Mouse (Mus musculus): ENCODE data around the gene Ttll3. TPM values are rescaled to one million over a fixed set of nuclear protein-coding genes. Genes with fewer than 3 reads are reported as not detected.

The Ttll3 gene
- polyA plus RNA-seq, 1 experiment: 1.9 TPM

- no peaks in the 10 kb centered on the region for H3K36me3 ChIP-seq (ENCODE audit: control insufficient read depth, insufficient read depth)
- H3ac ChIP-seq (ENCODE audit: control insufficient read depth, insufficient read length): no peak overlapping the region
- H3K79me2 ChIP-seq (ENCODE audit: control insufficient read depth, insufficient read depth): no peaks in the 10 kb centered on the region
- H3K4me2 ChIP-seq (ENCODE audit: low read depth): no peak overlapping the region
- no peak overlapping the region for H3K4me3 ChIP-seq
- TF ChIP-seq MAX (IDR thresholded peaks at IDR 0.05; ENCODE audit: low read depth) (no peak), POLR2AphosphoS2 (IDR thresholded peaks at IDR 0.05; ENCODE audit: insufficient read length, low read depth) (no peak), CEBPB (IDR thresholded peaks at IDR 0.05; ENCODE audit: insufficient read depth, poor library complexity, severe bottlenecking) (no peak), MYOG (IDR thresholded peaks at IDR 0.05; ENCODE audit: control insufficient read depth in 1 of 3, insufficient read depth in 1 of 3, insufficient read length in 2 of 3, low read depth in 2 of 3) (no peak), REST (IDR thresholded peaks at IDR 0.05; ENCODE audit: insufficient read depth, insufficient read length) (no peak), POLR2A (IDR thresholded peaks at IDR 0.05; ENCODE audit: insufficient read length, low read depth) (no peak), SRF (IDR thresholded peaks at IDR 0.05; ENCODE audit: control insufficient read depth, insufficient read length, low read depth) (no peak), MYOD1 (IDR thresholded peaks at IDR 0.05; ENCODE audit: control insufficient read depth in 1 of 3, insufficient read length in 2 of 3, low read depth in 2 of 3) (no peak)
- H3K27me3 ChIP-seq (ENCODE audit: control insufficient read depth, insufficient read depth, insufficient read length): no peaks in the 10 kb centered on the region
Measured at GRCm38 (mm10) chr6:113352820-113353219, 36.2 kb upstream of the Ttll3 start.

- TF ChIP-seq MYOG (IDR thresholded peaks at IDR 0.05; ENCODE audit: control insufficient read depth in 1 of 3, insufficient read depth in 1 of 3, insufficient read length in 2 of 3, low read depth in 2 of 3) (no peak), MYOD1 (IDR thresholded peaks at IDR 0.05; ENCODE audit: control insufficient read depth in 1 of 3, insufficient read length in 2 of 3, low read depth in 2 of 3) (no peak), REST (IDR thresholded peaks at IDR 0.05; ENCODE audit: insufficient read depth, insufficient read length) (no peak), MAX (IDR thresholded peaks at IDR 0.05; ENCODE audit: low read depth) (no peak), E2F4 (IDR thresholded peaks at IDR 0.05; ENCODE audit: insufficient read depth) (no peak), TCF12 (IDR thresholded peaks at IDR 0.05; ENCODE audit: insufficient read depth, poor library complexity, severe bottlenecking) (no peak), POLR2A (IDR thresholded peaks at IDR 0.05; ENCODE audit: insufficient read length, low read depth) (no peak)
Measured at GRCm38 (mm10) chr6:113353696-113354095, 35.4 kb upstream of the Ttll3 start.

GRCm38 (mm10) chr6:113361476-113361875 is 27.6 kb upstream of the Ttll3 start:
- no peaks in the 10 kb centered on the region for H3K27me3 ChIP-seq (ENCODE audit: control insufficient read depth, insufficient read depth, insufficient read length)
- TF ChIP-seq E2F4 (IDR thresholded peaks at IDR 0.05; ENCODE audit: insufficient read depth): no peak
- TF ChIP-seq POLR2A (IDR thresholded peaks at IDR 0.05; ENCODE audit: insufficient read length, low read depth): no peak
- no peak for TF ChIP-seq MYOD1 (IDR thresholded peaks at IDR 0.05; ENCODE audit: control insufficient read depth in 1 of 3, insufficient read length in 2 of 3, low read depth in 2 of 3)
- no peak for TF ChIP-seq SRF (IDR thresholded peaks at IDR 0.05; ENCODE audit: control insufficient read depth, insufficient read length, low read depth)
- no peak for TF ChIP-seq USF1 (IDR thresholded peaks at IDR 0.05; ENCODE audit: low read depth)
- TF ChIP-seq REST (IDR thresholded peaks at IDR 0.05; ENCODE audit: insufficient read depth, insufficient read length): no peak
- no peak for TF ChIP-seq CEBPB (IDR thresholded peaks at IDR 0.05; ENCODE audit: insufficient read depth, poor library complexity, severe bottlenecking)
- TF ChIP-seq MAX (IDR thresholded peaks at IDR 0.05; ENCODE audit: low read depth): no peak
- TF ChIP-seq POLR2AphosphoS2 (IDR thresholded peaks at IDR 0.05; ENCODE audit: insufficient read length, low read depth): no peak
- TF ChIP-seq MYOG (IDR thresholded peaks at IDR 0.05; ENCODE audit: control insufficient read depth in 1 of 3, insufficient read depth in 1 of 3, insufficient read length in 2 of 3, low read depth in 2 of 3): no peak
- TF ChIP-seq TCF12 (IDR thresholded peaks at IDR 0.05; ENCODE audit: insufficient read depth, poor library complexity, severe bottlenecking): no peak
- no peak overlapping the region for H3K4me2 ChIP-seq (ENCODE audit: low read depth)
- H3K36me3 ChIP-seq (ENCODE audit: control insufficient read depth, insufficient read depth): no peaks in the 10 kb centered on the region
- H3ac ChIP-seq (ENCODE audit: control insufficient read depth, insufficient read length): no peak overlapping the region
- no peaks in the 10 kb centered on the region for H3K79me2 ChIP-seq (ENCODE audit: control insufficient read depth, insufficient read depth)
- H3K4me3 ChIP-seq: no peak overlapping the region

More at GRCm38 (mm10) chr6:113353696-113354095, 35.4 kb upstream of the Ttll3 start:
- no peaks in the 10 kb centered on the region for H3K27me3 ChIP-seq (ENCODE audit: control insufficient read depth, insufficient read depth, insufficient read length)
- no peaks in the 10 kb centered on the region for H3K36me3 ChIP-seq (ENCODE audit: control insufficient read depth, insufficient read depth)
- no peak overlapping the region for H3K4me3 ChIP-seq
- H3ac ChIP-seq (ENCODE audit: control insufficient read depth, insufficient read length): no peak overlapping the region
- no peak overlapping the region for H3K4me2 ChIP-seq (ENCODE audit: low read depth)
- H3K79me2 ChIP-seq (ENCODE audit: control insufficient read depth, insufficient read depth): no peaks in the 10 kb centered on the region

GRCm38 (mm10) chr6:113362241-113362640 is 26.8 kb upstream of the Ttll3 start:
- Histone ChIP-seq H3ac (ENCODE audit: control insufficient read depth, insufficient read length) (no peak overlapping the region), H3K79me2 (ENCODE audit: control insufficient read depth, insufficient read depth) (no peaks in the 10 kb centered on the region), H3K27me3 (ENCODE audit: control insufficient read depth, insufficient read depth, insufficient read length) (no peaks in the 10 kb centered on the region), H3K36me3 (ENCODE audit: control insufficient read depth, insufficient read depth) (peaks cover 3% of the 10 kb centered on the region), H3K4me2 (ENCODE audit: low read depth) (no peak overlapping the region), H3K4me3 (no peak overlapping the region)
- TF ChIP-seq USF1 (IDR thresholded peaks at IDR 0.05; ENCODE audit: low read depth) (no peak), REST (IDR thresholded peaks at IDR 0.05; ENCODE audit: insufficient read depth, insufficient read length) (no peak)

- no peak for TF ChIP-seq E2F4 (IDR thresholded peaks at IDR 0.05; ENCODE audit: insufficient read depth)
- no peak for TF ChIP-seq TCF3 (IDR thresholded peaks at IDR 0.05; ENCODE audit: insufficient read length, low read depth)
- no peak for TF ChIP-seq REST (IDR thresholded peaks at IDR 0.05; ENCODE audit: insufficient read depth, insufficient read length)
- TF ChIP-seq MYOD1 (IDR thresholded peaks at IDR 0.05; ENCODE audit: control insufficient read depth in 1 of 3, insufficient read length in 2 of 3, low read depth in 2 of 3): no peak
- no peak for TF ChIP-seq MAX (IDR thresholded peaks at IDR 0.05; ENCODE audit: low read depth)
- no peak for TF ChIP-seq MYOG (IDR thresholded peaks at IDR 0.05; ENCODE audit: control insufficient read depth in 1 of 3, insufficient read depth in 1 of 3, insufficient read length in 2 of 3, low read depth in 2 of 3)
- no peak for TF ChIP-seq POLR2A (IDR thresholded peaks at IDR 0.05; ENCODE audit: insufficient read length, low read depth)
- no peak for TF ChIP-seq CEBPB (IDR thresholded peaks at IDR 0.05; ENCODE audit: insufficient read depth, poor library complexity, severe bottlenecking)
- no peak for TF ChIP-seq POLR2AphosphoS2 (IDR thresholded peaks at IDR 0.05; ENCODE audit: insufficient read length, low read depth)
- TF ChIP-seq TCF12 (IDR thresholded peaks at IDR 0.05; ENCODE audit: insufficient read depth, poor library complexity, severe bottlenecking): no peak
- TF ChIP-seq SRF (IDR thresholded peaks at IDR 0.05; ENCODE audit: control insufficient read depth, insufficient read length, low read depth): no peak
- TF ChIP-seq USF1 (IDR thresholded peaks at IDR 0.05; ENCODE audit: low read depth): no peak
- H3ac ChIP-seq (ENCODE audit: control insufficient read depth, insufficient read length): no peak overlapping the region
Measured at GRCm38 (mm10) chr6:113364518-113365135, 24.4 kb upstream of the Ttll3 start.

More at GRCm38 (mm10) chr6:113364518-113365135, 24.4 kb upstream of the Ttll3 start:
- no peaks in the 10 kb centered on the region for H3K79me2 ChIP-seq (ENCODE audit: control insufficient read depth, insufficient read depth)
- no peaks in the 10 kb centered on the region for H3K27me3 ChIP-seq (ENCODE audit: control insufficient read depth, insufficient read depth, insufficient read length)
- no peak overlapping the region for H3K4me2 ChIP-seq (ENCODE audit: low read depth)
- H3K4me3 ChIP-seq: no peak overlapping the region
- peaks cover 3% of the 10 kb centered on the region for H3K36me3 ChIP-seq (ENCODE audit: control insufficient read depth, insufficient read depth)

All from myocyte (in vitro differentiated cells).